Mouse (Mus musculus) testis, adult 2 months (tissue): ENCODE data around the gene Cfap161.

Experiments
- CTCF ChIP-seq: fragments of 200-500 bp; IDR thresholded peaks from 2 replicates; pipeline ENCODE4 v1.5.1; 2012; ENCODE audit warnings: low read depth, mild to moderate bottlenecking, inconsistent platforms, low read length, moderate library complexity; ENCODE audit not compliant: control insufficient read depth, insufficient read depth, insufficient replicate concordance
- POLR2A ChIP-seq: fragments of 200-500 bp; IDR thresholded peaks from 2 replicates; pipeline ENCODE4 v1.6.1; 2012; ENCODE audit warnings: low read depth, mild to moderate bottlenecking, inconsistent platforms, low read length, moderate library complexity; ENCODE audit not compliant: control insufficient read depth

- TF ChIP-seq POLR2A: no peak
- TF ChIP-seq CTCF: no peak
These were observed 32.9 kb upstream of the Cfap161 start for GRCm38 (mm10) chr7:83827402-83828076.
